Mouse (Mus musculus) myocyte (in vitro differentiated cells): ENCODE data around the gene Srrt. TPM values are rescaled to one million over a fixed set of nuclear protein-coding genes. Genes with fewer than 3 reads are reported as not detected.
"Not testable (repeated sequence)": the region's sequence is repeated elsewhere in the genome, so short reads cannot be mapped to it uniquely, and the experiment has no call there.

Experiments
- H3K27me3 ChIP-seq: one replicate; pipeline ENCODE4 v1.6.1; 2011; ENCODE audit not compliant: control insufficient read depth, insufficient read depth, insufficient read length
- H3K36me3 ChIP-seq: one replicate; pipeline ENCODE4 v1.6.1; 2011; ENCODE audit not compliant: control insufficient read depth, insufficient read depth
- H3K4me2 ChIP-seq: one replicate; pipeline ENCODE4 v1.6.1; 2011; ENCODE audit warnings: low read depth, control low read depth
- H3K4me3 ChIP-seq: one replicate; pipeline ENCODE4 v1.5.1; 2011; ENCODE audit warnings: mild to moderate bottlenecking, control low read depth, moderate library complexity
- H3K79me2 ChIP-seq: one replicate; pipeline ENCODE4 v1.6.1; 2011; ENCODE audit not compliant: control insufficient read depth, insufficient read depth
- H3ac ChIP-seq: one replicate; pipeline ENCODE4 v1.6.1; 2011; ENCODE audit not compliant: control insufficient read depth, insufficient read length
- CEBPB ChIP-seq: IDR thresholded peaks from 2 replicates; pipeline ENCODE4 v1.6.1; 2011; ENCODE audit warnings: mild to moderate bottlenecking, moderate library complexity; ENCODE audit not compliant: poor library complexity, insufficient read depth, severe bottlenecking
- E2F4 ChIP-seq: IDR thresholded peaks from one replicate; pipeline ENCODE4 v1.6.1; 2011; ENCODE audit warnings: mild to moderate bottlenecking, control low read depth, moderate library complexity; ENCODE audit not compliant: insufficient read depth
- MAX ChIP-seq: IDR thresholded peaks from one replicate; pipeline ENCODE4 v1.6.1; 2011; ENCODE audit warnings: low read depth, mild to moderate bottlenecking, control low read depth
- MYOD1 ChIP-seq, 3 experiments: IDR thresholded peaks; one replicate each; pipeline ENCODE4 v1.6.1; 2011; ENCODE audit warnings: control low read depth in 2 of 3, low read depth in 2 of 3, mild to moderate bottlenecking in 2 of 3, moderate library complexity in 1 of 3; ENCODE audit not compliant: insufficient read length in 2 of 3, control insufficient read depth in 1 of 3
- MYOG ChIP-seq, 3 experiments: IDR thresholded peaks; one replicate each; pipeline ENCODE4 v1.6.1; 2011; ENCODE audit warnings: control low read depth in 2 of 3, low read depth in 2 of 3, mild to moderate bottlenecking in 2 of 3; ENCODE audit not compliant: insufficient read length in 2 of 3, control insufficient read depth in 1 of 3, insufficient read depth in 1 of 3
- POLR2A ChIP-seq: IDR thresholded peaks from one replicate; pipeline ENCODE4 v1.6.1; 2011; ENCODE audit warnings: low read depth, mild to moderate bottlenecking, control low read depth, moderate library complexity; ENCODE audit not compliant: insufficient read length
- POLR2AphosphoS2 ChIP-seq: IDR thresholded peaks from one replicate; pipeline ENCODE4 v1.6.1; 2011; ENCODE audit warnings: low read depth, control low read depth; ENCODE audit not compliant: insufficient read length
- REST ChIP-seq: IDR thresholded peaks from one replicate; pipeline ENCODE4 v1.6.1; 2011; ENCODE audit warnings: mild to moderate bottlenecking, control low read depth, moderate library complexity; ENCODE audit not compliant: insufficient read depth, insufficient read length
- SRF ChIP-seq: IDR thresholded peaks from one replicate; pipeline ENCODE4 v1.6.1; 2011; ENCODE audit warnings: low read depth; ENCODE audit not compliant: control insufficient read depth, insufficient read length
- TCF12 ChIP-seq: IDR thresholded peaks from one replicate; pipeline ENCODE4 v1.6.1; 2011; ENCODE audit warnings: mild to moderate bottlenecking, control low read depth; ENCODE audit not compliant: poor library complexity, insufficient read depth, severe bottlenecking
- TCF3 ChIP-seq: IDR thresholded peaks from one replicate; pipeline ENCODE4 v1.6.1; 2011; ENCODE audit warnings: low read depth, control low read depth; ENCODE audit not compliant: insufficient read length
- USF1 ChIP-seq: IDR thresholded peaks from one replicate; pipeline ENCODE4 v1.6.1; 2011; ENCODE audit warnings: low read depth, mild to moderate bottlenecking, control low read depth, moderate library complexity
- polyA plus RNA-seq: library from polyadenylated mRNA; unstranded; fragments of >200 nt; fragmentation: generic; extraction: Trizol; gene quantifications from one replicate; pipeline ENCODE4 v1.2.1, GENCODE M21; 2012; ENCODE audit warnings: missing spikeins

Gene Srrt
- polyA plus RNA-seq, 1 experiment, result 59.0 TPM

GRCm38 (mm10) chr5:137287032-137287952 is 20.2 kb downstream of the Srrt start, which contains the start of gene Ache:
TSS of gene Ache (plus strand) at chr5:137287519.
- Histone ChIP-seq H3K36me3 (no peaks in the 10 kb centered on the region), H3K79me2 (no peaks in the 10 kb centered on the region), H3K4me3 (peak within 1 kb of the TSS; percentile 19), H3K27me3 (peaks cover 17% of the 10 kb centered on the region), H3K4me2 (peak within 1 kb of the TSS; percentile 65), H3ac (no peak within 1 kb of the TSS)
- TF ChIP-seq POLR2AphosphoS2 (no peak), TCF12 (no peak), MYOD1 (IDR thresholded peaks at IDR 0.05; ENCODE audit: control insufficient read depth in 1 of 3, insufficient read length in 2 of 3, low read depth in 2 of 3) (peak in 1 of 3 experiments; percentile 34), TCF3 (no peak)

- no peaks in the 10 kb centered on the region for H3K36me3 ChIP-seq
- TF ChIP-seq CEBPB, result no peak
- TF ChIP-seq MYOD1 (IDR thresholded peaks at IDR 0.05; ENCODE audit: control insufficient read depth in 1 of 3, insufficient read length in 2 of 3, low read depth in 2 of 3), result peak in 1 of 3 experiments; percentile 13
- peak overlapping the region; percentile 58 for H3K4me2 ChIP-seq
- peaks cover 16% of the 10 kb centered on the region for H3K27me3 ChIP-seq
- H3K79me2 ChIP-seq, result no peaks in the 10 kb centered on the region
- peak overlapping the region; percentile 19 for H3K4me3 ChIP-seq
- H3ac ChIP-seq, result no peak overlapping the region
These were observed 20.8 kb downstream of the Srrt start for GRCm38 (mm10) chr5:137286655-137287031.

GRCm38 (mm10) chr5:137285986-137286385 is 21.5 kb downstream of the Srrt start:
- peaks cover 12% of the 10 kb centered on the region for H3K27me3 ChIP-seq
- H3K4me3 ChIP-seq, result no peak overlapping the region
- TF ChIP-seq MYOG (IDR thresholded peaks at IDR 0.05; ENCODE audit: control insufficient read depth in 1 of 3, insufficient read depth in 1 of 3, insufficient read length in 2 of 3, low read depth in 2 of 3) (no peak), POLR2A (no peak), REST (no peak), E2F4 (no peak), TCF3 (no peak), SRF (no peak), USF1 (no peak), MYOD1 (IDR thresholded peaks at IDR 0.05; ENCODE audit: control insufficient read depth in 1 of 3, insufficient read length in 2 of 3, low read depth in 2 of 3) (no peak), POLR2AphosphoS2 (no peak), CEBPB (no peak), MAX (no peak), TCF12 (no peak)
- H3K4me2 ChIP-seq, result no peak overlapping the region
- H3K36me3 ChIP-seq, result no peaks in the 10 kb centered on the region
- no peak overlapping the region for H3ac ChIP-seq
- no peaks in the 10 kb centered on the region for H3K79me2 ChIP-seq

GRCm38 (mm10) chr5:137285045-137285444 is 22.4 kb downstream of the Srrt start:
- Histone ChIP-seq H3K27me3 (peaks cover 17% of the 10 kb centered on the region), H3K4me2 (no peak overlapping the region), H3K36me3 (no peaks in the 10 kb centered on the region), H3K4me3 (no peak overlapping the region), H3K79me2 (no peaks in the 10 kb centered on the region), H3ac (no peak overlapping the region)
- TF ChIP-seq REST (no peak), POLR2AphosphoS2 (no peak), E2F4 (no peak), USF1 (no peak), SRF (no peak), MYOD1 (IDR thresholded peaks at IDR 0.05; ENCODE audit: control insufficient read depth in 1 of 3, insufficient read length in 2 of 3, low read depth in 2 of 3) (no peak), MAX (no peak), TCF3 (no peak), TCF12 (no peak), POLR2A (no peak), CEBPB (no peak), MYOG (IDR thresholded peaks at IDR 0.05; ENCODE audit: control insufficient read depth in 1 of 3, insufficient read depth in 1 of 3, insufficient read length in 2 of 3, low read depth in 2 of 3) (no peak)

- H3K79me2 ChIP-seq, H3K36me3 ChIP-seq, H3K4me2 ChIP-seq, H3ac ChIP-seq, H3K4me3 ChIP-seq: not testable (repeated sequence)
- H3K27me3 ChIP-seq, result peaks cover 19% of the 10 kb centered on the region
These were observed 23.1 kb downstream of the Srrt start for GRCm38 (mm10) chr5:137284411-137284810.
